Mouse (Mus musculus): ENCODE results near the gene Ssbp3. TPM values are rescaled to one million over a fixed set of nuclear protein-coding genes. Genes with fewer than 3 reads are reported as not detected.

The Ssbp3 gene
- polyA plus RNA-seq, 1 experiment from 2014 or later: 73.2 TPM

GRCm38 (mm10) chr4:107083126-107083525 lies 172.6 kb downstream of the Ssbp3 start:
- H3K4me3 ChIP-seq (ENCODE audit: low read depth, low read length): no peak overlapping the region
- H3K27me3 ChIP-seq (replicated peaks; ENCODE audit: control insufficient read depth, insufficient read depth, low read length): no peaks in the 10 kb centered on the region
- ATAC-seq (replicated peaks; ENCODE audit: low FRiP score, low TSS enrichment, low read depth) (no peak), DNase-seq (ENCODE audit: low spot score) (no peak)
- H3K36me3 ChIP-seq (ENCODE audit: control insufficient read depth, insufficient read depth, low read length): no peaks in the 10 kb centered on the region
- no peak overlapping the region for H3K27ac ChIP-seq (ENCODE audit: low read depth)
- H3K4me2 ChIP-seq (ENCODE audit: low read length): no peak overlapping the region
- WGBS: 80% methylated on average over 3 of the region's 4 CpGs
- H3K4me1 ChIP-seq (replicated peaks; ENCODE audit: control insufficient read depth, insufficient read depth, low read length): 0 out of 2 replicates have a peak, but pooled peaks cover 4% of the 10 kb centered on the region
- no peak overlapping the region for H3K9ac ChIP-seq (ENCODE audit: low read length)
- H3K9me3 ChIP-seq (ENCODE audit: control insufficient read depth, low read length): no peaks in the 10 kb centered on the region

- H3K4me2 ChIP-seq (ENCODE audit: low read length): no peak overlapping the region
- H3K27ac ChIP-seq (ENCODE audit: low read depth): no peak overlapping the region
- WGBS: 53% methylated on average over 1 of the region's 1 CpGs
- no peak overlapping the region for H3K4me3 ChIP-seq (ENCODE audit: low read depth, low read length)
- no peaks in the 10 kb centered on the region for H3K27me3 ChIP-seq (replicated peaks; ENCODE audit: control insufficient read depth, insufficient read depth, low read length)
- H3K9me3 ChIP-seq (ENCODE audit: control insufficient read depth, low read length): no peaks in the 10 kb centered on the region
- no peaks in the 10 kb centered on the region for H3K36me3 ChIP-seq (ENCODE audit: control insufficient read depth, insufficient read depth, low read length)
- ATAC-seq (replicated peaks; ENCODE audit: low FRiP score, low TSS enrichment, low read depth): no peak
- 0 out of 2 replicates have a peak, but pooled peaks cover 4% of the 10 kb centered on the region for H3K4me1 ChIP-seq (replicated peaks; ENCODE audit: control insufficient read depth, insufficient read depth, low read length)
- DNase-seq (ENCODE audit: low spot score): no peak
- H3K9ac ChIP-seq (ENCODE audit: low read length): no peak overlapping the region
Observed at GRCm38 (mm10) chr4:107084343-107084742, 173.8 kb downstream of the Ssbp3 start.

DNA sequence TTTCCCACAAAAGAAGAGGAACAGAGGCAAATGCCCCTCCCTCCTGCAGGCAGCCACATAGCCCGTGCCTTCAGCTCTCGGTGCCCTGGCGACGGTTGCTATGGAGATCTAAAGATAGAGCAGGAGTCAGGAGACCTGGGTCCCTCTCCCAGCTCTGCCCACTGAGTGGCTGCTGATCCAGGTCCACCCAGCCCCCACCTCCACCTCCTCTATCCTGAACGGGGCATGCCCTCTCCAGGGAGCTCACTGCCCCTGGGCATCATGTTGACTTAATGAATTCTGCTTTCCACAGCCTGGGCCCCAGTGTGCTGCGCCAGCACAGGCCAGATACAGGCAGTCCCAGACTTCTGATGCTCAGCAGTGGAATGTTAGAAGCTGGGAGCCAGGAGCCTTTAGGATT lies 174.4 kb downstream of the Ssbp3 start:
- Histone ChIP-seq H3K36me3 (ENCODE audit: control insufficient read depth, insufficient read depth, low read length) (no peaks in the 10 kb centered on the region), H3K27me3 (replicated peaks; ENCODE audit: control insufficient read depth, insufficient read depth, low read length) (no peaks in the 10 kb centered on the region), H3K9ac (ENCODE audit: low read length) (no peak overlapping the region), H3K9me3 (ENCODE audit: control insufficient read depth, low read length) (no peaks in the 10 kb centered on the region), H3K4me1 (replicated peaks; ENCODE audit: control insufficient read depth, insufficient read depth, low read length) (0 out of 2 replicates have a peak, but pooled peaks cover 4% of the 10 kb centered on the region), H3K27ac (ENCODE audit: low read depth) (no peak overlapping the region), H3K4me2 (ENCODE audit: low read length) (no peak overlapping the region), H3K4me3 (ENCODE audit: low read depth, low read length) (no peak overlapping the region)
- ATAC-seq (replicated peaks; ENCODE audit: low FRiP score, low TSS enrichment, low read depth) (0 out of 2 replicates have a peak, but pooled peaks have one; percentile 29), DNase-seq (ENCODE audit: low spot score) (no peak)
- WGBS: 16% methylated on average over 6 of the region's 6 CpGs

GRCm38 (mm10) chr4:107091696-107092095 lies 181.2 kb downstream of the Ssbp3 start:
- Histone ChIP-seq H3K4me2 (ENCODE audit: low read length) (no peak overlapping the region), H3K9me3 (ENCODE audit: control insufficient read depth, low read length) (no peaks in the 10 kb centered on the region), H3K36me3 (ENCODE audit: control insufficient read depth, insufficient read depth, low read length) (no peaks in the 10 kb centered on the region), H3K27ac (ENCODE audit: low read depth) (no peak overlapping the region), H3K27me3 (replicated peaks; ENCODE audit: control insufficient read depth, insufficient read depth, low read length) (no peaks in the 10 kb centered on the region), H3K4me3 (ENCODE audit: low read depth, low read length) (no peak overlapping the region), H3K4me1 (replicated peaks; ENCODE audit: control insufficient read depth, insufficient read depth, low read length) (no peaks in the 10 kb centered on the region), H3K9ac (ENCODE audit: low read length) (no peak overlapping the region)
- ATAC-seq (replicated peaks; ENCODE audit: low FRiP score, low TSS enrichment, low read depth): no peak
- 82% methylated on average over 14 of the region's 14 CpGs for WGBS
- DNase-seq (ENCODE audit: low spot score): no peak

DNA sequence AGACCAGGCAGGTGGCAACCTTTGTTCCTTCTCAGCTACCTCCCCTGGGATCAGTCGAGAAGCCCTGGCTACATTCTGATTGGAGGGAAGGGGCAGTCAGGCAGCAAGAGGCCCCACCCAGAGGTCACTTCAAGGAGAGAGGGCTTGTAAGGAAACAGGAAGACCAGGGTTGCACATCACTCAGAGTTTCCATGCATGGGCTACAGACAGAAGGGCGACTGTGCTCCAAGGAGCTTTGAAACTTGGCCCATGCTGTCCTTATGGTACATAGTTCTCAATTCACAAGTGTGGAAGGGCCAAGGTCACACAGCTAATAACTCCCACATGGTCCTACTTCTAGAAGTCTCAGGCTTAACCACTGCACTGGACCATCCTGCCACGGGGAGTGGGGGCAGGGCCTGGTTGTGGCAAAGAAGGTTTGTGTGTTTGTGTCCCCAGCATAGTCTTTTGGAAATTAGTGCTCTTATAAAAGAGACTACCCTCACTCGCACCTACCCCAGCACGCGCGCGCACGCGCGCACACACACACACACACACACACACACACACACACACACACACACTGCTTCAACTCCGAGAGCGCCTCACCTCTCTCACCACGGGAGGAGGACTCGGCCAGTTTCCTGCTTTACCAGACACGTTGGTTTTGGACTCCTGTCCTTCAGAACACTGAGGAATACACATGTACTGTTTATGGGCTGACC lies 184.1 kb downstream of the Ssbp3 start:
- ATAC-seq (replicated peaks; ENCODE audit: low FRiP score, low TSS enrichment, low read depth): no peak

DNA sequence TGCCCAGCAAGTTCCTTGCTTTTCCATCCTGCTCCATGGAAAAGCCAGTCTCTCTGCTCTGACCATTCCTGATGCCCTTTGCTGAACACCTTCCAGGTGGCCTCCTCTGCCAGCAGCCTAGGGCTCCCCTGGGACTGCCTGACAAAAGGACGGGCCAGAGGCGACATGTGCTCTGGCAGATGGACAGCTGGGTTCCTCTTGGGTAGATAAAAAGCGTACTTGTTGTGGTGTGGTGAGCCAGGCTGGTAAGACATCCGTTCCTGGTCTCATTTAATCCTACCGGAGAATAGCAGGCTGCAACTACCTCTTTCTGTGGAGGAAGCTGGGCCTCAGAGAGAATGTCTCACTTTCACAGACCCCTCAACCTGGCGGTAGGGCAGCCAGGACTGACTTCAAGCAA lies 185.5 kb downstream of the Ssbp3 start:
- no peak for ATAC-seq (replicated peaks; ENCODE audit: low FRiP score, low TSS enrichment, low read depth)
- no peak overlapping the region for H3K4me3 ChIP-seq (ENCODE audit: low read depth, low read length)
- H3K4me1 ChIP-seq (replicated peaks; ENCODE audit: control insufficient read depth, insufficient read depth, low read length): no peaks in the 10 kb centered on the region
- H3K27me3 ChIP-seq (replicated peaks; ENCODE audit: control insufficient read depth, insufficient read depth, low read length): no peaks in the 10 kb centered on the region
- 57% methylated on average over 6 of the region's 6 CpGs for WGBS
- no peak overlapping the region for H3K27ac ChIP-seq (ENCODE audit: low read depth)
- H3K9me3 ChIP-seq (ENCODE audit: control insufficient read depth, low read length): no peaks in the 10 kb centered on the region
- H3K4me2 ChIP-seq (ENCODE audit: low read length): no peak overlapping the region
- no peaks in the 10 kb centered on the region for H3K36me3 ChIP-seq (ENCODE audit: control insufficient read depth, insufficient read depth, low read length)
- DNase-seq (ENCODE audit: low spot score): no peak
- H3K9ac ChIP-seq (ENCODE audit: low read length): no peak overlapping the region

More for the DNA sequence above, 184.1 kb downstream of the Ssbp3 start:
- Histone ChIP-seq H3K9me3 (ENCODE audit: control insufficient read depth, low read length) (no peaks in the 10 kb centered on the region), H3K4me3 (ENCODE audit: low read depth, low read length) (no peak overlapping the region), H3K27ac (ENCODE audit: low read depth) (no peak overlapping the region), H3K36me3 (ENCODE audit: control insufficient read depth, insufficient read depth, low read length) (no peaks in the 10 kb centered on the region), H3K4me1 (replicated peaks; ENCODE audit: control insufficient read depth, insufficient read depth, low read length) (no peaks in the 10 kb centered on the region), H3K9ac (ENCODE audit: low read length) (no peak overlapping the region), H3K27me3 (replicated peaks; ENCODE audit: control insufficient read depth, insufficient read depth, low read length) (no peaks in the 10 kb centered on the region), H3K4me2 (ENCODE audit: low read length) (no peak overlapping the region)
- 70% methylated on average over 16 of the region's 16 CpGs for WGBS
- no peak for DNase-seq (ENCODE audit: low spot score)

DNA sequence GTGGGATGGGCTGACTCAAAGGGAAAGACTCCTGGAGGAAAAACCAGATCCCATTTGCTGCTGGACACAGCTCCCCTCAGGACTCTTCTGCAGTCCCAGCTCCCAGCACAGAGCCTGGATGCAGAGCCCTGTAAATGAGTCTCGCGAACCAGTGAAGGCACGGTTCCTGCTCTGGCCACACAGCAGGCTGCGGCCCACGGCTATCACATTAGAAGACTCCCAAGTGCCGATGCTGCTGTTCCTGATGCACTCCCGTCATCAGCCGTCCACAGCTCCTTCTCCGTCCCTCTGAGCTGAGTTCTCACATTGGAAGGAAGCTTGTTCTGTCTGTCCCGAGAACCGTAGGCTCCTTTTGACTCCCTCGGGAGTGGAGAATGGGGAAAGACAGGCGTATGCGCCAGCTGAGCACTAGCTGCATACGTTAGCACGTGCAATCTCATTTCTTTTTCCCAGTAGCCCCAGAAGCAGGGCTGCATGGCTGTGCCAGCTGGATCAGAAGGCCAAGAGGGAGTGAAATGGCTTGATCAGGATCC lies 186.4 kb downstream of the Ssbp3 start, which contains the start of gene Cdcp2:
Cdcp2 (plus strand) TSS at position 51 of the 533 bp plus-strand sequence.
- no peaks in the 10 kb centered on the region for H3K27me3 ChIP-seq (replicated peaks; ENCODE audit: control insufficient read depth, insufficient read depth, low read length)
- H3K4me1 ChIP-seq (replicated peaks; ENCODE audit: control insufficient read depth, insufficient read depth, low read length): no peaks in the 10 kb centered on the region
- H3K36me3 ChIP-seq (ENCODE audit: control insufficient read depth, insufficient read depth, low read length): no peaks in the 10 kb centered on the region
- no peak within 1 kb of the TSS for H3K27ac ChIP-seq (ENCODE audit: low read depth)
- 62% methylated on average over 16 of the region's 16 CpGs for WGBS
- no peak within 1 kb of the TSS for H3K4me2 ChIP-seq (ENCODE audit: low read length)
- ATAC-seq (replicated peaks; ENCODE audit: low FRiP score, low TSS enrichment, low read depth): no peak
- H3K9ac ChIP-seq (ENCODE audit: low read length): no peak within 1 kb of the TSS
- no peaks in the 10 kb centered on the region for H3K9me3 ChIP-seq (ENCODE audit: control insufficient read depth, low read length)
- no peak for DNase-seq (ENCODE audit: low spot score)
- H3K4me3 ChIP-seq (ENCODE audit: low read depth, low read length): no peak within 1 kb of the TSS

GRCm38 (mm10) chr4:107097871-107098270 lies 187.4 kb downstream of the Ssbp3 start:
- Histone ChIP-seq H3K27ac (ENCODE audit: low read depth) (no peak overlapping the region), H3K9ac (ENCODE audit: low read length) (no peak overlapping the region), H3K4me2 (ENCODE audit: low read length) (no peak overlapping the region), H3K27me3 (replicated peaks; ENCODE audit: control insufficient read depth, insufficient read depth, low read length) (no peaks in the 10 kb centered on the region), H3K4me3 (ENCODE audit: low read depth, low read length) (no peak overlapping the region), H3K36me3 (ENCODE audit: control insufficient read depth, insufficient read depth, low read length) (no peaks in the 10 kb centered on the region), H3K9me3 (ENCODE audit: control insufficient read depth, low read length) (no peaks in the 10 kb centered on the region), H3K4me1 (replicated peaks; ENCODE audit: control insufficient read depth, insufficient read depth, low read length) (no peaks in the 10 kb centered on the region)
- ATAC-seq (replicated peaks; ENCODE audit: low FRiP score, low TSS enrichment, low read depth) (no peak), DNase-seq (ENCODE audit: low spot score) (no peak)
- WGBS: 45% methylated on average over 15 of the region's 15 CpGs

- DNase-seq (ENCODE audit: low spot score) (no peak), ATAC-seq (replicated peaks; ENCODE audit: low FRiP score, low TSS enrichment, low read depth) (no peak)
- no peak overlapping the region for H3K9ac ChIP-seq (ENCODE audit: low read length)
- no peak overlapping the region for H3K27ac ChIP-seq (ENCODE audit: low read depth)
- H3K9me3 ChIP-seq (ENCODE audit: control insufficient read depth, low read length): no peaks in the 10 kb centered on the region
- no peaks in the 10 kb centered on the region for H3K4me1 ChIP-seq (replicated peaks; ENCODE audit: control insufficient read depth, insufficient read depth, low read length)
- H3K4me3 ChIP-seq (ENCODE audit: low read depth, low read length): no peak overlapping the region
- H3K4me2 ChIP-seq (ENCODE audit: low read length): no peak overlapping the region
- no peaks in the 10 kb centered on the region for H3K36me3 ChIP-seq (ENCODE audit: control insufficient read depth, insufficient read depth, low read length)
- no peaks in the 10 kb centered on the region for H3K27me3 ChIP-seq (replicated peaks; ENCODE audit: control insufficient read depth, insufficient read depth, low read length)
- 71% methylated on average over 10 of the region's 10 CpGs for WGBS
Observed at GRCm38 (mm10) chr4:107098375-107098774, 187.9 kb downstream of the Ssbp3 start.
